Mouse (Mus musculus) hindbrain, embryonic 14.5 days (tissue): ENCODE measurements around the gene Disp1. TPM values are rescaled to one million over a fixed set of nuclear protein-coding genes. Genes with fewer than 3 reads are reported as not detected.

Experiments
- microRNA-seq: library from miRNA; unstranded; fragments of <30 nt; microRNA quantifications from one replicate; pipeline ENCODE4, GENCODE M21; 2016
- polyA plus RNA-seq: library from polyadenylated mRNA; unstranded; fragments of >200 nt; fragmentation: Nextera tagmentation; extraction: Ambion mirVana; gene quantifications from 2 replicates; pipeline ENCODE4 v1.2.1, GENCODE M21; 2014

Disp1 gene
- polyA plus RNA-seq, 1 experiment from 2014 or later = 9.4 TPM

Small RNA genes lying within 50 kb of the gene (microRNA-seq; reads per million reads assigned to microRNA genes)
- gene Gm24975 = not detected

Other genes starting within 250 kb of the Disp1 start
- gene Aida, start 75.1 kb upstream of the Disp1 start, polyA plus RNA-seq = 36.2 and 38.7 TPM in 2 replicates
- 115 and 125 TPM in 2 replicates for gene Brox, start 75.7 kb upstream of the Disp1 start, polyA plus RNA-seq
- gene Mia3, start 148.0 kb upstream of the Disp1 start, polyA plus RNA-seq = 114 and 134 TPM in 2 replicates
- 11.8 and 13.3 TPM in 2 replicates for gene Taf1a, start 167.5 kb upstream of the Disp1 start, polyA plus RNA-seq
- 0.29 and 0.31 TPM in 2 replicates for gene Hhipl2, start 196.7 kb upstream of the Disp1 start, polyA plus RNA-seq